Comparison of ENCODE assay signal across 8 mouse cellular contexts in the genomic region with DNA sequence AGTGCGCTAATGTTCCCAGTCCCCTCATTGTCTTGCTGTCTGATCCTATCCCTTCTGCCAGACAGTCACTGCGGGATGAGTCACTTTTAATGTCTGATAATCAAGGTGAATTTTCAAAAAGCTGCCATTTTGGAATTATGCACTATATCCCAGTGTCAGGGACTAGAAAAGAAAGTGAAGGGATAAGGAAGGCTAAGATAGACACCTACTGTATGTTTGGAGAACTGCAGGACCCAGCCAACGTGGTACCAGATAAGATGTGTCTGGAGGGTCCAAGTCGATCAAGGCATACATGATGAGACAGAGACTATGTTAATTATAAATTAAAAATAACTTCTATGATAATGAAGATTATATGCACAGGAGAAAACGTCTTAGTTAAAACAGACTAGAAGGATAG.
DNase-seq lines count a peak whose midpoint lies in the region; ATAC-seq and TF ChIP-seq lines count a peak whose summit lies in the region.

No protein-coding gene starts in this region.

- TF ChIP-seq CTCF in kidney, adult 2 months (conservative IDR thresholded peaks at IDR 0.05; ENCODE audit: insufficient read depth, insufficient read length, low read depth, low read length): peak; percentile 31; the same call in 1 of the 2 replicates

- TF ChIP-seq POLR2A in kidney, adult 2 months (IDR thresholded peaks at IDR 0.05; ENCODE audit: low read depth, low read length): no peak

- H3K4me2 ChIP-seq in kidney, embryonic 15.5 days: no peak overlapping the region
- H3K4me2 ChIP-seq in midbrain, embryonic 13.5 days (replicated peaks): peak overlapping the region; percentile 27

- H3K27ac ChIP-seq in kidney, adult 2 months (ENCODE audit: insufficient read depth, low read depth, low read length): no peak overlapping the region
- no peak overlapping the region for H3K27ac ChIP-seq in kidney, embryonic 15.5 days
- H3K27ac ChIP-seq in midbrain, embryonic 13.5 days: peak overlapping the region; percentile 92

- H3K36me3 ChIP-seq in kidney, adult 2 months (ENCODE audit: control insufficient read depth, insufficient read depth, low read length): no peaks in the 10 kb centered on the region
- no peaks in the 10 kb centered on the region for H3K36me3 ChIP-seq in kidney, embryonic 15.5 days
- H3K36me3 ChIP-seq in midbrain, embryonic 13.5 days: no peaks in the 10 kb centered on the region

- no peak overlapping the region for H3K4me3 ChIP-seq in kidney, adult 2 months (ENCODE audit: insufficient read depth, low read depth, low read length)
- H3K4me3 ChIP-seq in kidney, embryonic 15.5 days (replicated peaks): no peak overlapping the region
- no peak overlapping the region for H3K4me3 ChIP-seq in midbrain, embryonic 13.5 days (replicated peaks)

- H3K9me3 ChIP-seq in kidney, embryonic 15.5 days (replicated peaks): no peaks in the 10 kb centered on the region; the same call in 1 of the 2 replicates
- no peaks in the 10 kb centered on the region for H3K9me3 ChIP-seq in midbrain, embryonic 13.5 days

- ATAC-seq in kidney, embryonic 15.5 days (replicated peaks; ENCODE audit: low FRiP score): no peak
- peak; percentile 89 for ATAC-seq in midbrain, embryonic 13.5 days

- WGBS in kidney, adult 2 months: 40% methylated on average over 5 of the region's 5 CpGs
- WGBS in kidney, embryonic 15.5 days: 40% methylated on average over 5 of the region's 5 CpGs
- 23% methylated on average over 5 of the region's 5 CpGs for WGBS in midbrain, embryonic 13.5 days

- no peaks in the 10 kb centered on the region for H3K27me3 ChIP-seq in kidney, adult 2 months (replicated peaks; ENCODE audit: control insufficient read depth, insufficient read depth, low read length)
- peaks cover 13% of the 10 kb centered on the region; the same call in 1 of the 2 replicates for H3K27me3 ChIP-seq in kidney, embryonic 15.5 days
- no peaks in the 10 kb centered on the region for H3K27me3 ChIP-seq in midbrain, embryonic 13.5 days

- DNase-seq in kidney, adult 2 months: peak; percentile 12
- peak; percentile 11 to 44 for DNase-seq in cerebellum, postnatal 36 days
- DNase-seq in frontal cortex, postnatal 14 days (ENCODE audit: low spot score in 2 of 2): peak; percentile 46 to 58
- peak; percentile 60 to 74 for DNase-seq in layer of hippocampus, postnatal 10 days (ENCODE audit: low spot score in 2 of 2)
- DNase-seq in ovary, postnatal 10 days (ENCODE audit: low spot score): no peak
- DNase-seq in heart, adult 18-20 months: no peak

- no peak overlapping the region for H3K9ac ChIP-seq in kidney, embryonic 15.5 days
- no peak overlapping the region for H3K9ac ChIP-seq in midbrain, embryonic 13.5 days (replicated peaks)

- no peaks in the 10 kb centered on the region for H3K4me1 ChIP-seq in kidney, adult 2 months (ENCODE audit: control insufficient read depth, insufficient read depth, low read length)
- peaks cover 10% of the 10 kb centered on the region for H3K4me1 ChIP-seq in kidney, embryonic 15.5 days
- H3K4me1 ChIP-seq in midbrain, embryonic 13.5 days (replicated peaks): peaks cover 44% of the 10 kb centered on the region

Comparison
In these comparisons a context has a peak if more than half of its experiments do, and no peak if none do; other contexts are left out.
1. DNase-seq: peak in kidney, adult 2 months (single experiment), cerebellum, postnatal 36 days (2 of 2), frontal cortex, postnatal 14 days (2 of 2) and layer of hippocampus, postnatal 10 days (2 of 2); none in ovary, postnatal 10 days (single experiment) and heart, adult 18-20 months (0 of 2).